ENCODE assay signal across 23 mouse cellular contexts in genomic region chr11:81802614-81803013, GRCm38 (mm10). TPM values are rescaled to one million over a fixed set of nuclear protein-coding genes. Genes with fewer than 3 reads are reported as not detected.
DNase-seq lines count a peak whose midpoint lies in the region; ATAC-seq and TF ChIP-seq lines count a peak whose summit lies in the region.
"Had no signal": no experiment of that assay in that cellular context is flagged by ENCODE, and none has a peak within 500 bp of the region (broad histone marks: within the 10 kb centered on the region; RNA-seq: fewer than 3 reads in every experiment).

No protein-coding gene starts in this region.

- H3K4me3 ChIP-seq in left cerebral cortex, adult 2 months, result no peak overlapping the region
- H3K4me3 ChIP-seq: embryonic facial prominence, embryonic 15.5 days; heart, adult 2 months; midbrain, embryonic 12.5 days had no signal

- peak overlapping the region; percentile 36; the same call in 1 of the 2 replicates for H3K27ac ChIP-seq in left cerebral cortex, adult 2 months
- H3K27ac ChIP-seq: embryonic facial prominence, embryonic 15.5 days; heart, adult 2 months; hindbrain, embryonic 14.5 days; midbrain, embryonic 12.5 days had no signal

- no peak for TF ChIP-seq CTCF in left cerebral cortex, adult 2 months (IDR thresholded peaks at IDR 0.05)

- ATAC-seq in cerebellum, adult (ENCODE audit: insufficient number of reproducible peaks, low FRiP score, low TSS enrichment), result peak; percentile 40; the same call in 1 of the 2 replicates
- ATAC-seq: lung, postnatal 0 days; Patski had no signal

- no peak for DNase-seq in cerebellum, postnatal 4 days (ENCODE audit: low spot score in 2 of 2)
- peak in 1 of 2 experiments; percentile 28 for DNase-seq in left cerebral cortex, adult 2 months (ENCODE audit: extremely low spot score in 1 of 2, low spot score in 2 of 2)
- DNase-seq in left cerebral cortex, postnatal 14 days (ENCODE audit: low spot score in 2 of 2), result no peak
- DNase-seq in cerebellum, adult 11-12 months, result peak; percentile 44
- peak; percentile 32 to 34 for DNase-seq in cerebellum, postnatal 25 days
- DNase-seq in heart, adult 18-20 months, result no peak
- DNase-seq in yolk sac, embryonic 10.5 days (ENCODE audit: low spot score), result no peak
- DNase-seq: adrenal gland, postnatal 10 days; embryo, embryonic 11 days; gastrocnemius, postnatal 10 days; heart, adult 2 months; heart, postnatal 36 days; kidney, postnatal 4 days; liver; retina, postnatal 1 day; thymus, postnatal 25 days had no signal

- intact Hi-C loops in left cerebral cortex, adult 2 months (cut with DNase I), result loop anchor here (1.0 to 5.0 kb wide), 2 partner anchors 130 to 166 kb away; partner anchors contain the start of gene Asic2
- intact Hi-C loops in left cerebral cortex, postnatal 14 days (cut with DNase I), result no loop called here

RNA-seq across cellular contexts. Expression of gene 5530401A14Rik, which starts 57.9 kb away (rescaled TPM):
- under 1 TPM in 1 of 2 experiments, not detected in 1; 0.12 TPM for total RNA-seq in left cerebral cortex, adult 2 months (2021)
- total RNA-seq in left cerebral cortex, postnatal 14 days (2021), result under 1 TPM in 1 of 2 experiments, not detected in 1; 0.29 TPM
- under 1 TPM; 0.10 to 0.18 TPM for total RNA-seq in heart, adult 18-20 months (2021)
- total RNA-seq: monocyte, adult 5-6 weeks had no signal

Comparison
In these comparisons a context has a peak if more than half of its experiments do, and no peak if none do; other contexts are left out.
1. DNase-seq: peak in cerebellum, adult 11-12 months (single experiment) and cerebellum, postnatal 25 days (2 of 2); none in cerebellum, postnatal 4 days (0 of 2), left cerebral cortex, postnatal 14 days (0 of 2), heart, adult 18-20 months (0 of 2) and yolk sac, embryonic 10.5 days (single experiment).